Mouse (Mus musculus) spleen, postnatal 14 days (tissue): ENCODE data around the gene Atxn2l.
"Not testable (repeated sequence)": the region's sequence is repeated elsewhere in the genome, so short reads cannot be mapped to it uniquely, and the experiment has no call there.

Source experiments
- DNase-seq, 2 experiments: peaks; one replicate each; pipeline ENCODE4 v3.0.0; 2021 to 2022; ENCODE audit warnings: low spot score in 2 of 2

Atxn2l gene

GRCm38 (mm10) chr7:126491005-126491404, 12.2 kb downstream of the Atxn2l start:
- DNase-seq = no peak

GRCm38 (mm10) chr7:126487617-126488385, 15.4 kb downstream of the Atxn2l start:
- DNase-seq = not testable (repeated sequence)

GRCm38 (mm10) chr7:126487052-126487483, 16.2 kb downstream of the Atxn2l start, which contains the start of gene Tufm:
Gene Tufm (plus strand): TSS chr7:126487361.
- DNase-seq = peak; percentile 76 to 87

GRCm38 (mm10) chr7:126482392-126482871, 20.8 kb downstream of the Atxn2l start:
- peak; percentile 43 to 59 for DNase-seq

GRCm38 (mm10) chr7:126481699-126482098, 21.5 kb downstream of the Atxn2l start:
- no peak for DNase-seq

GRCm38 (mm10) chr7:126474993-126475581, 28.1 kb downstream of the Atxn2l start, which contains the start of gene Sh2b1:
Gene Sh2b1 (minus strand): TSS chr7:126475424.
- DNase-seq = peak; percentile 70 to 79

- no peak for DNase-seq
Observed at GRCm38 (mm10) chr7:126474486-126474955, 28.7 kb downstream of the Atxn2l start.

- DNase-seq = no peak
Observed at GRCm38 (mm10) chr7:126473470-126474086, 29.7 kb downstream of the Atxn2l start.

GRCm38 (mm10) chr7:126472713-126473112, 30.5 kb downstream of the Atxn2l start:
- no peak for DNase-seq

- no peak for DNase-seq
Observed at GRCm38 (mm10) chr7:126472306-126472705, 30.9 kb downstream of the Atxn2l start.

GRCm38 (mm10) chr7:126471853-126472252, 31.4 kb downstream of the Atxn2l start:
- DNase-seq = no peak

- DNase-seq = no peak
Observed at GRCm38 (mm10) chr7:126471361-126471760, 31.9 kb downstream of the Atxn2l start.

GRCm38 (mm10) chr7:126470077-126470476, 33.2 kb downstream of the Atxn2l start:
- no peak for DNase-seq

- no peak for DNase-seq
Observed at GRCm38 (mm10) chr7:126467834-126468627, 35.2 kb downstream of the Atxn2l start.

GRCm38 (mm10) chr7:126467271-126467670, 36.0 kb downstream of the Atxn2l start:
- DNase-seq = peak; percentile 47 to 75

GRCm38 (mm10) chr7:126466707-126467106, 36.5 kb downstream of the Atxn2l start:
- DNase-seq = no peak

GRCm38 (mm10) chr7:126466116-126466515, 37.1 kb downstream of the Atxn2l start:
- DNase-seq = no peak

GRCm38 (mm10) chr7:126465246-126466030, 37.8 kb downstream of the Atxn2l start:
- no peak for DNase-seq

GRCm38 (mm10) chr7:126464836-126465235, 38.4 kb downstream of the Atxn2l start:
- no peak for DNase-seq

GRCm38 (mm10) chr7:126464121-126464520, 39.1 kb downstream of the Atxn2l start:
- no peak for DNase-seq

- no peak for DNase-seq
Observed at GRCm38 (mm10) chr7:126463547-126463946, 39.7 kb downstream of the Atxn2l start.
